Mouse (Mus musculus): ENCODE data around the gene Kcnma1.

DNA sequence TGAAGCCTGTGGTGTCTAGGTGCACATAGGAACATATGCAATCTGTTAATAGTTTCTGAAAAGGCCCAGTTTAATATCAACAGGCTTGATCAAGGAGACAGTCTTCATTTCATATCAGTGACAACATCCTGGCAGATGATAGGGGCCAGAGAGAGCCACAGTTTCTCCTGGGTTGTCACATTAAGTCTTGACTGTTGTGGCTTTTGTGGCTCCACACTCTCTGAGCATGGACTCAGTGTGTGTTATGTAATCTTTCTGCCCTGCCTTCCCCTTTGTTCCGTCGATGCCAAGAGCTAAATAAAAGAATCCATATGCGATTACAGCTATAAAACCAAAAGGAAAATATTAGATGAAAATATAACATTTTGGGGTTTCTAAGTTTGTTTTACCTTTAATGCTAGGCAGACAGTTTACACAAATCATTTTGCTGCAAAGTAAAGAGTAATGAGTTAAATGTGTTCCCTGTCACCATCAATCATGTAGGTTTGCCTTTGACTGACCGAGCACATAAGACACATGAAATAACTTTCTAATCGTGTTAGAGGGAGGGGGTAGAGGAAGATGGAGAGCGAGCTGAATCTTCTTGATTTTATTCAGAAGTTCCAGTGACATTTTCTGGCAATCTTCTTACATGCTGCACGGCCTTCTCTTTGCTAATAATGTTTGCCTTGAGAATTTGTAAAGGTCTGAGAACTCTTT is 528.3 kb downstream of the Kcnma1 start:
- TF ChIP-seq POLR2A (IDR thresholded peaks at IDR 0.05; ENCODE audit: extremely low read depth, insufficient read depth, low read length) (no peak), CTCF (IDR thresholded peaks at IDR 0.05; ENCODE audit: low read depth, low read length) (no peak)

Data from liver, adult 2 months (tissue).